Mouse (Mus musculus) effector memory CD4-positive, alpha-beta T cell, adult 5 months (primary cell): ENCODE measurements around the gene Galnt4. TPM values are rescaled to one million over a fixed set of nuclear protein-coding genes. Genes with fewer than 3 reads are reported as not detected.

ENCODE experiments used
- polyA plus RNA-seq: library from polyadenylated mRNA; unstranded; fragments of 100-300 nt; shearing (Covaris generic); gene quantifications from one replicate; pipeline ENCODE4 v1.2.1, GENCODE M21; 2017

Galnt4 gene
- polyA plus RNA-seq = 3.3 TPM

DNA sequence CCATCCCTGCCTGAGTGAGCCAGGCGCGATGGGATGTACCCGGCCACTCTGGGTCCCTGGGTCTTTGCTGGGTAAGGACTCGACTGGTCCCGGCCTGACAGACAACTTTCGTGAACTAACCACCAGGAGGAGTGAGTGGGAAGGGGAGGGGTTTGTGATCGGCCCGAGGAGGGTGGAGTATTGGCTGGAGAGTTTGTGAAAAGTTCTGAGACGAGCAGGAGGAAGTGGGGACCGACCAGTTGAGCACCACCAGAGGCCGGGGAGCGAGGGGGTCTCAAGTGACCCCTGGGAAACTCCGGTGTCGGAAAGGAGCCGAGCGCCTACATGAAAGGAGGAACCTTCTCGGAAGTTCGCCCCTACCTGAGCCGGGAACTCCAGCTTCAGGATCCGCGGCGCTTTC is at the start of gene Galnt4:
TSS of gene Galnt4 (plus strand) at position 196 of the 400 bp plus-strand sequence.

GRCm38 (mm10) chr10:99106703-99107631 is 992 bp upstream of the Galnt4 start, which contains the start of gene Poc1b:
Gene Poc1b, plus strand, starts transcription at chr10:99107036.

GRCm38 (mm10) chr10:99126225-99126624 is 18.3 kb downstream of the Galnt4 start, which contains the start of gene Phxr2:
Gene Phxr2, minus strand, starts transcription at chr10:99126325.

Other genes starting within 250 kb of the Galnt4 start
- 277 TPM for gene Atp2b1, start 193.8 kb upstream of the Galnt4 start, polyA plus RNA-seq
- 12.4 TPM for gene Poc1b, start 1.1 kb upstream of the Galnt4 start, polyA plus RNA-seq
- 0.32 TPM for gene Phxr2, start 18.2 kb downstream of the Galnt4 start, polyA plus RNA-seq
- 16.2 TPM for gene Dusp6, start 155.1 kb downstream of the Galnt4 start, polyA plus RNA-seq